In the genomic region with DNA sequence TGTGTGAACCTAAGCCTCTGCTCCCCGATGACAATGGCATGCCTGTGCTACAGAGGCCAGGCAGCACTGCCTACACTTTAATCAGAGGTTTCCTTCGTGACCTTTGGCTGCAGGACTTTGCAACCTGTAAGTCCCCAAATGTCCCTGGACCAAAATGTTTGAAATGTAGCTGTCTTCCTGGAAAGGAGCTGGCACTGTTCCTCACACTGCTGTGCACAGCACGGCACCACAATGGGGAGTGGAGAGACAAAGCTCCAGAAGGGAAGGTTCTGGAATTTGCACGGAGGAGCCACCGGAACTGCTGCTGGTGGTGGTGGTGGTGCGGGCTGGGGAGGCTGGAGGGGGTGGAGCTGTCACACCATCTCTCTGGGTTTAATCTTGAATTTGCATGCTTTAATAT, we compare ENCODE assay signal across 20 mouse cellular contexts. TPM values are rescaled to one million over a fixed set of nuclear protein-coding genes. Genes with fewer than 3 reads are reported as not detected.
A peak's percentile ranks its signal among the peaks of the same experiment; 100 is the strongest.
DNase-seq lines count a peak whose midpoint lies in the region; ATAC-seq and TF ChIP-seq lines count a peak whose summit lies in the region.
"Had no signal": no experiment of that assay in that cellular context is flagged by ENCODE, and none has a peak within 500 bp of the region (broad histone marks: within the 10 kb centered on the region; RNA-seq: fewer than 3 reads in every experiment).

No protein-coding gene starts in this region.

- 0 out of 2 replicates have a peak overlapping the region, but pooled peaks have one; percentile 2 for H3K27ac ChIP-seq in forebrain, embryonic 14.5 days (ENCODE audit: low read depth, low read length)
- H3K27ac ChIP-seq in forebrain, embryonic 10.5 days = no peak overlapping the region
- H3K27ac ChIP-seq in kidney, adult 2 months (ENCODE audit: insufficient read depth, low read depth, low read length) = no peak overlapping the region
- H3K27ac ChIP-seq in forebrain, embryonic 15.5 days (replicated peaks) = 0 out of 2 replicates have a peak overlapping the region, but pooled peaks have one; percentile 3
- no peak overlapping the region for H3K27ac ChIP-seq in lung, postnatal 0 days (ENCODE audit: low read length)
- H3K27ac ChIP-seq: embryonic facial prominence, embryonic 12.5 days; heart, embryonic 10.5 days; hindbrain, embryonic 15.5 days had no signal

- 65% methylated on average over 6 of the region's 6 CpGs for WGBS in forebrain, embryonic 14.5 days
- WGBS in forebrain, embryonic 10.5 days = 84% methylated on average over 6 of the region's 6 CpGs
- WGBS in kidney, adult 2 months = 64% methylated on average over 6 of the region's 6 CpGs
- WGBS in forebrain, embryonic 15.5 days = 56% methylated on average over 6 of the region's 6 CpGs
- 65% methylated on average over 6 of the region's 6 CpGs for WGBS in lung, postnatal 0 days

- no peak for TF ChIP-seq EP300 in lung, postnatal 0 days (IDR thresholded peaks at IDR 0.05)

- H3K4me1 ChIP-seq in forebrain, embryonic 14.5 days (ENCODE audit: control insufficient read depth, insufficient read depth, low read length) = peaks cover 3% of the 10 kb centered on the region; the same call in 1 of the 2 replicates
- peaks cover 16% of the 10 kb centered on the region for H3K4me1 ChIP-seq in forebrain, embryonic 10.5 days
- no peaks in the 10 kb centered on the region for H3K4me1 ChIP-seq in kidney, adult 2 months (ENCODE audit: control insufficient read depth, insufficient read depth, low read length)
- H3K4me1 ChIP-seq in forebrain, embryonic 15.5 days = peaks cover 9% of the 10 kb centered on the region
- H3K4me1 ChIP-seq in lung, postnatal 0 days (ENCODE audit: insufficient read depth, low read depth, low read length) = 0 out of 2 replicates have a peak, but pooled peaks cover 6% of the 10 kb centered on the region
- H3K4me1 ChIP-seq: embryonic facial prominence, embryonic 12.5 days had no signal

- no peak for DNase-seq in forebrain, embryonic 14.5 days (ENCODE audit: low spot score)
- no peak for DNase-seq in forebrain, embryonic 10.5 days (ENCODE audit: extremely low spot score, low spot score)
- peak; percentile 61 for DNase-seq in kidney, adult 2 months
- no peak for DNase-seq in kidney, postnatal 4 days
- DNase-seq in Muller cell, postnatal 12 days (ENCODE audit: inconsistent ontology term) = peak; percentile 33
- DNase-seq in lung, postnatal 0 days (ENCODE audit: low spot score) = no peak
- DNase-seq: adrenal gland, adult 8-10 months; adrenal gland, postnatal 36 days; cerebellum, adult 2 months; cerebellum, postnatal 14 days; gastrocnemius, postnatal 10 days; heart, adult 18-20 months; heart, postnatal 10 days; heart, postnatal 4 days had no signal

- H3K4me2 ChIP-seq in forebrain, embryonic 14.5 days (ENCODE audit: low read length) = no peak overlapping the region
- H3K4me2 ChIP-seq in forebrain, embryonic 15.5 days (replicated peaks) = no peak overlapping the region
- no peak overlapping the region for H3K4me2 ChIP-seq in lung, postnatal 0 days (replicated peaks; ENCODE audit: low read depth, low read length)
- H3K4me2 ChIP-seq: embryonic facial prominence, embryonic 12.5 days; hindbrain, embryonic 15.5 days had no signal

- no peaks in the 10 kb centered on the region for H3K9me3 ChIP-seq in forebrain, embryonic 14.5 days (replicated peaks; ENCODE audit: control insufficient read depth, low read length)
- no peaks in the 10 kb centered on the region for H3K9me3 ChIP-seq in forebrain, embryonic 10.5 days
- H3K9me3 ChIP-seq in forebrain, embryonic 15.5 days = no peaks in the 10 kb centered on the region
- no peaks in the 10 kb centered on the region for H3K9me3 ChIP-seq in lung, postnatal 0 days (ENCODE audit: low read length)
- H3K9me3 ChIP-seq: embryonic facial prominence, embryonic 12.5 days; heart, embryonic 10.5 days; hindbrain, embryonic 15.5 days had no signal

- no peak overlapping the region for H3K4me3 ChIP-seq in forebrain, embryonic 14.5 days (ENCODE audit: low read depth, low read length)
- H3K4me3 ChIP-seq in forebrain, embryonic 10.5 days = no peak overlapping the region
- H3K4me3 ChIP-seq in kidney, adult 2 months (ENCODE audit: insufficient read depth, low read depth, low read length) = no peak overlapping the region
- no peak overlapping the region for H3K4me3 ChIP-seq in forebrain, embryonic 15.5 days
- no peak overlapping the region for H3K4me3 ChIP-seq in lung, postnatal 0 days (ENCODE audit: low read depth, low read length)
- H3K4me3 ChIP-seq: embryonic facial prominence, embryonic 12.5 days; heart, embryonic 10.5 days; hindbrain, embryonic 15.5 days had no signal

- ATAC-seq in forebrain, embryonic 14.5 days = no peak
- ATAC-seq in forebrain, embryonic 15.5 days (replicated peaks) = no peak
- no peak for ATAC-seq in lung, postnatal 0 days
- ATAC-seq: inflammation-experienced regulatory T-cells, adult 6 months; intestine, postnatal 0 days had no signal

- TF ChIP-seq POLR2A in kidney, adult 2 months (IDR thresholded peaks at IDR 0.05; ENCODE audit: low read depth, low read length) = no peak

- no peak overlapping the region for H3K9ac ChIP-seq in forebrain, embryonic 14.5 days (ENCODE audit: low read length)
- H3K9ac ChIP-seq in forebrain, embryonic 15.5 days (replicated peaks) = no peak overlapping the region
- H3K9ac ChIP-seq in lung, postnatal 0 days (replicated peaks; ENCODE audit: low read depth) = no peak overlapping the region
- H3K9ac ChIP-seq: embryonic facial prominence, embryonic 12.5 days; hindbrain, embryonic 15.5 days had no signal

- TF ChIP-seq CTCF in kidney, adult 2 months (conservative IDR thresholded peaks at IDR 0.05; ENCODE audit: insufficient read depth, insufficient read length, low read depth, low read length) = no peak
- TF ChIP-seq CTCF in lung, postnatal 0 days (IDR thresholded peaks at IDR 0.05) = no peak

- no peaks in the 10 kb centered on the region for H3K27me3 ChIP-seq in forebrain, embryonic 14.5 days (replicated peaks; ENCODE audit: control insufficient read depth, insufficient read depth, low read length)
- H3K27me3 ChIP-seq in forebrain, embryonic 10.5 days (ENCODE audit: poor library complexity, severe bottlenecking) = no peaks in the 10 kb centered on the region
- H3K27me3 ChIP-seq in kidney, adult 2 months (replicated peaks; ENCODE audit: control insufficient read depth, insufficient read depth, low read length) = no peaks in the 10 kb centered on the region
- H3K27me3 ChIP-seq in forebrain, embryonic 15.5 days = no peaks in the 10 kb centered on the region
- no peaks in the 10 kb centered on the region for H3K27me3 ChIP-seq in lung, postnatal 0 days (replicated peaks; ENCODE audit: insufficient read depth, low read length)
- H3K27me3 ChIP-seq: embryonic facial prominence, embryonic 12.5 days; hindbrain, embryonic 15.5 days had no signal

- peaks cover under 1% of the 10 kb centered on the region; the same call in 1 of the 2 replicates for H3K36me3 ChIP-seq in forebrain, embryonic 14.5 days (ENCODE audit: control insufficient read depth, insufficient read depth, low read length)
- peaks cover 6% of the 10 kb centered on the region; the same call in 1 of the 2 replicates for H3K36me3 ChIP-seq in forebrain, embryonic 10.5 days (replicated peaks)
- H3K36me3 ChIP-seq in kidney, adult 2 months (ENCODE audit: control insufficient read depth, insufficient read depth, low read length) = no peaks in the 10 kb centered on the region
- H3K36me3 ChIP-seq in forebrain, embryonic 15.5 days = no peaks in the 10 kb centered on the region
- no peaks in the 10 kb centered on the region for H3K36me3 ChIP-seq in lung, postnatal 0 days (ENCODE audit: insufficient read depth, low read length)
- H3K36me3 ChIP-seq: embryonic facial prominence, embryonic 12.5 days; heart, embryonic 10.5 days; hindbrain, embryonic 15.5 days had no signal

RNA-seq across cellular contexts. Expression of gene Mmab, which starts 17.1 kb away (rescaled TPM):
- polyA plus RNA-seq in forebrain, embryonic 14.5 days (2014; fragmentation: Nextera tagmentation; extraction: Ambion mirVana) = 18.2 and 18.6 TPM in 2 replicates
- polyA plus RNA-seq in forebrain, embryonic 10.5 days (2016; fragmentation: Nextera tagmentation; extraction: Ambion mirVana) = 31.0 and 32.4 TPM in 2 replicates
- 16.9 and 18.7 TPM in 2 replicates for polyA plus RNA-seq in kidney, adult 2 months (2012; rRNA removed)
- 20.3 and 20.5 TPM in 2 replicates for polyA plus RNA-seq in forebrain, embryonic 15.5 days (2015; fragmentation: Nextera tagmentation; extraction: Ambion mirVana)
- 11.1 and 12.8 TPM in 2 replicates for polyA plus RNA-seq in lung, postnatal 0 days (2015; fragmentation: Nextera tagmentation; extraction: Ambion mirVana)

RNA-seq across cellular contexts. Expression of gene Mvk, which starts 17.3 kb away (rescaled TPM):
- polyA plus RNA-seq in forebrain, embryonic 14.5 days (2014; fragmentation: Nextera tagmentation; extraction: Ambion mirVana) = 55.9 and 58.6 TPM in 2 replicates
- 55.5 and 62.0 TPM in 2 replicates for polyA plus RNA-seq in forebrain, embryonic 10.5 days (2016; fragmentation: Nextera tagmentation; extraction: Ambion mirVana)
- 25.2 and 27.0 TPM in 2 replicates for polyA plus RNA-seq in kidney, adult 2 months (2012; rRNA removed)
- 46.3 and 49.4 TPM in 2 replicates for polyA plus RNA-seq in forebrain, embryonic 15.5 days (2015; fragmentation: Nextera tagmentation; extraction: Ambion mirVana)
- 28.9 and 30.1 TPM in 2 replicates for polyA plus RNA-seq in lung, postnatal 0 days (2015; fragmentation: Nextera tagmentation; extraction: Ambion mirVana)

RNA-seq across cellular contexts. Expression of gene Ube3b, which starts 46.3 kb away (rescaled TPM):
- 35.9 and 43.1 TPM in 2 replicates for polyA plus RNA-seq in forebrain, embryonic 14.5 days (2014; fragmentation: Nextera tagmentation; extraction: Ambion mirVana)
- 49.4 and 51.3 TPM in 2 replicates for polyA plus RNA-seq in forebrain, embryonic 10.5 days (2016; fragmentation: Nextera tagmentation; extraction: Ambion mirVana)
- polyA plus RNA-seq in kidney, adult 2 months (2012; rRNA removed) = 70.9 and 81.9 TPM in 2 replicates
- 40.9 and 41.3 TPM in 2 replicates for polyA plus RNA-seq in forebrain, embryonic 15.5 days (2015; fragmentation: Nextera tagmentation; extraction: Ambion mirVana)
- 28.9 and 30.1 TPM in 2 replicates for polyA plus RNA-seq in lung, postnatal 0 days (2015; fragmentation: Nextera tagmentation; extraction: Ambion mirVana)

RNA-seq across cellular contexts. Expression of gene Kctd10, which starts 46.4 kb away (rescaled TPM):
- polyA plus RNA-seq in forebrain, embryonic 14.5 days (2014; fragmentation: Nextera tagmentation; extraction: Ambion mirVana) = 87.6 and 88.4 TPM in 2 replicates
- polyA plus RNA-seq in forebrain, embryonic 10.5 days (2016; fragmentation: Nextera tagmentation; extraction: Ambion mirVana) = 87.2 and 90.2 TPM in 2 replicates
- 63.5 and 63.8 TPM in 2 replicates for polyA plus RNA-seq in kidney, adult 2 months (2012; rRNA removed)
- 85.7 and 89.3 TPM in 2 replicates for polyA plus RNA-seq in forebrain, embryonic 15.5 days (2015; fragmentation: Nextera tagmentation; extraction: Ambion mirVana)
- polyA plus RNA-seq in lung, postnatal 0 days (2015; fragmentation: Nextera tagmentation; extraction: Ambion mirVana) = 223 and 230 TPM in 2 replicates

Comparison
In these comparisons a context has a peak if more than half of its experiments do, and no peak if none do; other contexts are left out.
1. DNase-seq: peak in kidney, adult 2 months (single experiment) and Muller cell, postnatal 12 days (single experiment); none in forebrain, embryonic 14.5 days (single experiment), forebrain, embryonic 10.5 days (single experiment), kidney, postnatal 4 days (0 of 2) and lung, postnatal 0 days (single experiment).
2. H3K27ac ChIP-seq: peak in forebrain, embryonic 14.5 days (single experiment) and forebrain, embryonic 15.5 days (single experiment); none in forebrain, embryonic 10.5 days (single experiment), kidney, adult 2 months (single experiment) and lung, postnatal 0 days (single experiment).